Mouse (Mus musculus): ENCODE results near the gene Ttc16.

The Ttc16 gene

GRCm38 (mm10) chr2:32744272-32744982, 31.0 kb downstream of the Ttc16 start:
- no peak for DNase-seq (ENCODE audit: low spot score)

GRCm38 (mm10) chr2:32742173-32742531, 33.3 kb downstream of the Ttc16 start:
- no peak for DNase-seq (ENCODE audit: low spot score)

GRCm38 (mm10) chr2:32741273-32742172, 33.9 kb downstream of the Ttc16 start:
- no peak for DNase-seq (ENCODE audit: low spot score)

GRCm38 (mm10) chr2:32740916-32741272, 34.5 kb downstream of the Ttc16 start, which contains the start of gene 6330409D20Rik:
6330409D20Rik (minus strand) TSS chr2:32741016.
- DNase-seq (ENCODE audit: low spot score): no peak

GRCm38 (mm10) chr2:32739311-32739710, 36.1 kb downstream of the Ttc16 start:
- DNase-seq (ENCODE audit: low spot score): no peak

GRCm38 (mm10) chr2:32737008-32737407, 38.4 kb downstream of the Ttc16 start:
- no peak for DNase-seq (ENCODE audit: low spot score)

- DNase-seq (ENCODE audit: low spot score): no peak
These were observed 39.1 kb downstream of the Ttc16 start for GRCm38 (mm10) chr2:32736306-32736829.

GRCm38 (mm10) chr2:32734933-32735332, 40.5 kb downstream of the Ttc16 start:
- DNase-seq (ENCODE audit: low spot score): no peak

- DNase-seq (ENCODE audit: low spot score): no peak
These were observed 41.0 kb downstream of the Ttc16 start for GRCm38 (mm10) chr2:32734480-32734879.

GRCm38 (mm10) chr2:32732695-32733094, 42.7 kb downstream of the Ttc16 start:
- no peak for DNase-seq (ENCODE audit: low spot score)

GRCm38 (mm10) chr2:32731911-32732310, 43.5 kb downstream of the Ttc16 start:
- DNase-seq (ENCODE audit: low spot score): no peak

- DNase-seq (ENCODE audit: low spot score): no peak
These were observed 44.6 kb downstream of the Ttc16 start for GRCm38 (mm10) chr2:32730854-32731253.

GRCm38 (mm10) chr2:32729547-32729946, 45.9 kb downstream of the Ttc16 start:
- DNase-seq (ENCODE audit: low spot score): no peak

- no peak for DNase-seq (ENCODE audit: low spot score)
These were observed 47.0 kb downstream of the Ttc16 start for GRCm38 (mm10) chr2:32728463-32728862.

- peak; percentile 51 for DNase-seq (ENCODE audit: low spot score)
These were observed 48.0 kb downstream of the Ttc16 start for GRCm38 (mm10) chr2:32727435-32727834.

- DNase-seq (ENCODE audit: low spot score): no peak
These were observed 50.3 kb downstream of the Ttc16 start for GRCm38 (mm10) chr2:32724832-32725790.

GRCm38 (mm10) chr2:32724149-32724548, 51.3 kb downstream of the Ttc16 start:
- no peak for DNase-seq (ENCODE audit: low spot score)

- no peak for DNase-seq (ENCODE audit: low spot score)
These were observed 52.9 kb downstream of the Ttc16 start for GRCm38 (mm10) chr2:32722581-32722980.

GRCm38 (mm10) chr2:32722046-32722445, 53.4 kb downstream of the Ttc16 start:
- no peak for DNase-seq (ENCODE audit: low spot score)

- DNase-seq (ENCODE audit: low spot score): no peak
These were observed 54.7 kb downstream of the Ttc16 start, which contains the start of gene Sh2d3c for GRCm38 (mm10) chr2:32720681-32721229. Sh2d3c (plus strand) TSS chr2:32721055.

- DNase-seq (ENCODE audit: low spot score): no peak
These were observed 55.4 kb downstream of the Ttc16 start for GRCm38 (mm10) chr2:32720053-32720452.
